Mouse (Mus musculus): ENCODE results near the gene Rgs9bp. TPM values are rescaled to one million over a fixed set of nuclear protein-coding genes. Genes with fewer than 3 reads are reported as not detected.
A peak's percentile ranks its signal among the peaks of the same experiment; 100 is the strongest.

The Rgs9bp gene
- polyA plus RNA-seq, 1 experiment from 2014 or later, result 0.22 TPM

GRCm38 (mm10) chr7:35556205-35556603 lies 29.2 kb downstream of the Rgs9bp start, which contains the start of gene Nudt19:
Nudt19 (minus strand) TSS chr7:35556304.
- peaks cover 35% of the 10 kb centered on the region for H3K4me1 ChIP-seq (replicated peaks; ENCODE audit: control insufficient read depth, insufficient read depth, low read length)
- H3K36me3 ChIP-seq (ENCODE audit: control insufficient read depth, insufficient read depth, low read length), result peaks cover 4% of the 10 kb centered on the region
- peak within 1 kb of the TSS; percentile 83 for H3K4me3 ChIP-seq (ENCODE audit: low read depth, low read length)
- ATAC-seq (replicated peaks; ENCODE audit: low FRiP score), result no peak
- peak within 1 kb of the TSS; percentile 97 for H3K27ac ChIP-seq (ENCODE audit: low read depth, low read length)
- 56% methylated on average over 4 of the region's 4 CpGs for WGBS
- peak within 1 kb of the TSS; percentile 98 for H3K9ac ChIP-seq (ENCODE audit: low read depth, low read length)
- H3K9me3 ChIP-seq (ENCODE audit: control insufficient read depth, low read length), result no peaks in the 10 kb centered on the region
- peak within 1 kb of the TSS; percentile 88 for H3K4me2 ChIP-seq
- no peak for DNase-seq (ENCODE audit: low spot score)
- H3K27me3 ChIP-seq (replicated peaks; ENCODE audit: control insufficient read depth, insufficient read depth, low read length), result no peaks in the 10 kb centered on the region

GRCm38 (mm10) chr7:35555224-35556204 lies 29.9 kb downstream of the Rgs9bp start:
- H3K4me2 ChIP-seq, result peak overlapping the region; percentile 88
- peak overlapping the region; percentile 97 for H3K27ac ChIP-seq (ENCODE audit: low read depth, low read length)
- WGBS, result under 1% methylated on average over 93 of the region's 93 CpGs
- no peaks in the 10 kb centered on the region for H3K27me3 ChIP-seq (replicated peaks; ENCODE audit: control insufficient read depth, insufficient read depth, low read length)
- H3K36me3 ChIP-seq (ENCODE audit: control insufficient read depth, insufficient read depth, low read length), result peaks cover 11% of the 10 kb centered on the region
- peak overlapping the region; percentile 83 for H3K4me3 ChIP-seq (ENCODE audit: low read depth, low read length)
- H3K4me1 ChIP-seq (replicated peaks; ENCODE audit: control insufficient read depth, insufficient read depth, low read length), result peaks cover 34% of the 10 kb centered on the region
- H3K9ac ChIP-seq (ENCODE audit: low read depth, low read length), result peak overlapping the region; percentile 98
- H3K9me3 ChIP-seq (ENCODE audit: control insufficient read depth, low read length), result no peaks in the 10 kb centered on the region
- ATAC-seq (replicated peaks; ENCODE audit: low FRiP score) (peak; percentile 80), DNase-seq (ENCODE audit: low spot score) (peak; percentile 89)

- Histone ChIP-seq H3K27ac (ENCODE audit: low read depth, low read length) (peak overlapping the region; percentile 97), H3K27me3 (replicated peaks; ENCODE audit: control insufficient read depth, insufficient read depth, low read length) (no peaks in the 10 kb centered on the region), H3K4me3 (ENCODE audit: low read depth, low read length) (peak overlapping the region; percentile 83), H3K4me2 (peak overlapping the region; percentile 88), H3K9me3 (ENCODE audit: control insufficient read depth, low read length) (no peaks in the 10 kb centered on the region), H3K9ac (ENCODE audit: low read depth, low read length) (peak overlapping the region; percentile 98), H3K4me1 (replicated peaks; ENCODE audit: control insufficient read depth, insufficient read depth, low read length) (peaks cover 28% of the 10 kb centered on the region), H3K36me3 (ENCODE audit: control insufficient read depth, insufficient read depth, low read length) (peaks cover 18% of the 10 kb centered on the region)
- peak; percentile 33 for ATAC-seq (replicated peaks; ENCODE audit: low FRiP score)
- WGBS, result 7% methylated on average over 28 of the region's 28 CpGs
- DNase-seq (ENCODE audit: low spot score), result peak; percentile 56
These were observed 30.7 kb downstream of the Rgs9bp start for GRCm38 (mm10) chr7:35554605-35555175.

- H3K27me3 ChIP-seq (replicated peaks; ENCODE audit: control insufficient read depth, insufficient read depth, low read length), result no peaks in the 10 kb centered on the region
- no peaks in the 10 kb centered on the region for H3K9me3 ChIP-seq (ENCODE audit: control insufficient read depth, low read length)
- H3K4me3 ChIP-seq (ENCODE audit: low read depth, low read length), result peak overlapping the region; percentile 83
- no peak for ATAC-seq (replicated peaks; ENCODE audit: low FRiP score)
- H3K27ac ChIP-seq (ENCODE audit: low read depth, low read length), result peak overlapping the region; percentile 97
- WGBS, result 50% methylated on average over 10 of the region's 10 CpGs
- DNase-seq (ENCODE audit: low spot score), result no peak
- H3K4me2 ChIP-seq, result peak overlapping the region; percentile 88
- peaks cover 22% of the 10 kb centered on the region for H3K4me1 ChIP-seq (replicated peaks; ENCODE audit: control insufficient read depth, insufficient read depth, low read length)
- peak overlapping the region; percentile 98 for H3K9ac ChIP-seq (ENCODE audit: low read depth, low read length)
- H3K36me3 ChIP-seq (ENCODE audit: control insufficient read depth, insufficient read depth, low read length), result peaks cover 22% of the 10 kb centered on the region
These were observed 31.4 kb downstream of the Rgs9bp start for GRCm38 (mm10) chr7:35553751-35554604.

- 39% methylated on average over 4 of the region's 4 CpGs for WGBS
- Histone ChIP-seq H3K9me3 (ENCODE audit: control insufficient read depth, low read length) (no peaks in the 10 kb centered on the region), H3K27me3 (replicated peaks; ENCODE audit: control insufficient read depth, insufficient read depth, low read length) (no peaks in the 10 kb centered on the region)
These were observed 39.5 kb downstream of the Rgs9bp start for GRCm38 (mm10) chr7:35545881-35546280.

GRCm38 (mm10) chr7:35537562-35537961 lies 47.8 kb downstream of the Rgs9bp start, which contains the start of gene Tdrd12:
Tdrd12 (minus strand) TSS chr7:35537745.
- H3K9me3 ChIP-seq (ENCODE audit: control insufficient read depth, low read length), result no peaks in the 10 kb centered on the region
- H3K4me2 ChIP-seq, result no peak within 1 kb of the TSS
- no peak for DNase-seq (ENCODE audit: low spot score)
- H3K9ac ChIP-seq (ENCODE audit: low read depth, low read length), result no peak within 1 kb of the TSS
- WGBS, result 84% methylated on average over 17 of the region's 17 CpGs
- no peaks in the 10 kb centered on the region for H3K27me3 ChIP-seq (replicated peaks; ENCODE audit: control insufficient read depth, insufficient read depth, low read length)
- no peak within 1 kb of the TSS for H3K4me3 ChIP-seq (ENCODE audit: low read depth, low read length)
- H3K36me3 ChIP-seq (ENCODE audit: control insufficient read depth, insufficient read depth, low read length), result no peaks in the 10 kb centered on the region
- H3K27ac ChIP-seq (ENCODE audit: low read depth, low read length), result no peak within 1 kb of the TSS
- no peaks in the 10 kb centered on the region for H3K4me1 ChIP-seq (replicated peaks; ENCODE audit: control insufficient read depth, insufficient read depth, low read length)
- ATAC-seq (replicated peaks; ENCODE audit: low FRiP score), result no peak

More at GRCm38 (mm10) chr7:35545881-35546280, 39.5 kb downstream of the Rgs9bp start:
- Histone ChIP-seq H3K4me3 (ENCODE audit: low read depth, low read length) (no peak overlapping the region), H3K9ac (ENCODE audit: low read depth, low read length) (no peak overlapping the region), H3K27ac (ENCODE audit: low read depth, low read length) (no peak overlapping the region), H3K4me2 (no peak overlapping the region), H3K4me1 (replicated peaks; ENCODE audit: control insufficient read depth, insufficient read depth, low read length) (no peaks in the 10 kb centered on the region), H3K36me3 (ENCODE audit: control insufficient read depth, insufficient read depth, low read length) (peaks cover 25% of the 10 kb centered on the region)
- ATAC-seq (replicated peaks; ENCODE audit: low FRiP score) (peak; percentile 66), DNase-seq (ENCODE audit: low spot score) (no peak)

- H3K27me3 ChIP-seq (replicated peaks; ENCODE audit: control insufficient read depth, insufficient read depth, low read length), result no peaks in the 10 kb centered on the region
- no peak overlapping the region for H3K9ac ChIP-seq (ENCODE audit: low read depth, low read length)
- no peak overlapping the region for H3K27ac ChIP-seq (ENCODE audit: low read depth, low read length)
- no peaks in the 10 kb centered on the region for H3K4me1 ChIP-seq (replicated peaks; ENCODE audit: control insufficient read depth, insufficient read depth, low read length)
- no peaks in the 10 kb centered on the region for H3K36me3 ChIP-seq (ENCODE audit: control insufficient read depth, insufficient read depth, low read length)
- H3K9me3 ChIP-seq (ENCODE audit: control insufficient read depth, low read length), result no peaks in the 10 kb centered on the region
- WGBS, result 63% methylated on average over 12 of the region's 12 CpGs
- no peak for ATAC-seq (replicated peaks; ENCODE audit: low FRiP score)
- no peak overlapping the region for H3K4me3 ChIP-seq (ENCODE audit: low read depth, low read length)
- H3K4me2 ChIP-seq, result no peak overlapping the region
- DNase-seq (ENCODE audit: low spot score), result no peak
These were observed 49.5 kb downstream of the Rgs9bp start for GRCm38 (mm10) chr7:35535750-35536512.

All from liver, embryonic 11.5 days (tissue).